Mouse (Mus musculus) megakaryocyte, embryonic 14.5 days (primary cell): ENCODE measurements around the gene Aars2.

ENCODE experiments used
- FLI1 ChIP-seq: IDR thresholded peaks from 2 replicates; pipeline ENCODE4 v1.6.1; 2012; ENCODE audit warnings: low read length, inconsistent platforms, mixed read lengths
- GATA1 ChIP-seq: IDR thresholded peaks from 3 replicates; pipeline ENCODE4 v1.6.1; 2012; ENCODE audit warnings: mixed read lengths, low read length, inconsistent platforms, borderline replicate concordance

GRCm38 (mm10) chr17:45524961-45525360 lies 18.3 kb downstream of the Aars2 start:
- no peak for TF ChIP-seq GATA1
- TF ChIP-seq FLI1, result no peak
